Mouse (Mus musculus) heart, adult 2 months (tissue): ENCODE results near the gene Fut7.

ENCODE experiments used
- CTCF ChIP-seq: fragments of 200-600 bp; IDR thresholded peaks from 2 replicates; pipeline ENCODE4 v1.8.1; 2022; ENCODE audit warnings: antibody characterized with exemption, mild to moderate bottlenecking, moderate library complexity
- POLR2A ChIP-seq: fragments of 200-500 bp; IDR thresholded peaks from 2 replicates; pipeline ENCODE4 v1.6.1; 2011; ENCODE audit warnings: mild to moderate bottlenecking, low read depth, low read length, control low read depth; ENCODE audit not compliant: insufficient read depth

DNA sequence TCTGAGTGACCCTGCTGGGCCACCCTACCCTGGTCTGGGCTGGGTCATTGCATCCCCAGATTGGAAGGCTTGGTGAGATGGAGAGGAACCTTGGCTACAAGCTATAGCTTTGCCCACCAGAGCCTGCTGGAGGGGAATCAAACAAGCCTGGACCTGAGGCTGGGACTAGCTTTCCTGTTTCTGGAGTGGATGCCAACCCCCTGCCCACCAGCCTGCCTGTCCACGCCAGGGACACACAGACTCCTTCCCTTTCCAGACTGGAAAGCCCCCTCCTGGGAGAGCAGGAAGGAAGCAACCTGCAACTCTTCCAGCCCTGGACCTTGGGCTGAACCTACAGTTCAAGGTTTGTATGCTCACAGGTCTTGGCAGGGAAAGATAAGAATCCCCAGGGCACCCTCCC lies 559 bp downstream of the Fut7 start:
- TF ChIP-seq CTCF (no peak), POLR2A (no peak)
